Mouse (Mus musculus) bone marrow, adult 2 months (tissue): ENCODE measurements around the gene Oxa1l.

Experiments used
- CTCF ChIP-seq: fragments of 200-500 bp; IDR thresholded peaks from 2 replicates; pipeline ENCODE4 v1.5.1; 2011; ENCODE audit warnings: low read length, control low read depth; ENCODE audit not compliant: control insufficient read depth, insufficient read depth
- POLR2A ChIP-seq: fragments of 200-500 bp; IDR thresholded peaks from 2 replicates; pipeline ENCODE4 v1.6.1; 2011; ENCODE audit warnings: low read depth, mild to moderate bottlenecking, control low read depth, low read length, borderline replicate concordance; ENCODE audit not compliant: control insufficient read depth

DNA sequence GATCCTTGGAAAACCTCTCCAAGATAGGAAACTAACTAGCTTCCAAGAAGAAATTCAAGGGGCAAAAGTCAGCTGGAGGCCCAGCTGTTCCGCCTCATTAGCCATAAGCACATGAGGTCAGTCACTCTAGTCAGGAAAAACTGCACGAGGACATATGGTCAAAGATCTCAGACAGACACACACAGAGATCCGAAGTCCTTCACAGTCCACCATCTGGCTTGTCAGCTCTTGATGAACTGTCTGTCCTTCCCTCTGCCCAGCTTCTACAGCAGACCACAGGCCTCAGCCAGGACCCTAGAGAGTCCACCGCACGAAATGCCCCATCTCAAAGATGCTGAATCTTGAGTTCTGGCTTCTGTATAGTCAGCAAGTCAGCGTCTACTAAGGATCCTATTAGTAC is 26.9 kb downstream of the Oxa1l start:
- TF ChIP-seq POLR2A, result no peak
- no peak for TF ChIP-seq CTCF
